Mouse (Mus musculus): Measurements from ENCODE around the gene Smarcb1. TPM values are rescaled to one million over a fixed set of nuclear protein-coding genes. Genes with fewer than 3 reads are reported as not detected.
A peak's percentile ranks its signal among the peaks of the same experiment; 100 is the strongest.

Smarcb1 gene
- total RNA-seq, 1 experiment, result 84.4 TPM

DNA sequence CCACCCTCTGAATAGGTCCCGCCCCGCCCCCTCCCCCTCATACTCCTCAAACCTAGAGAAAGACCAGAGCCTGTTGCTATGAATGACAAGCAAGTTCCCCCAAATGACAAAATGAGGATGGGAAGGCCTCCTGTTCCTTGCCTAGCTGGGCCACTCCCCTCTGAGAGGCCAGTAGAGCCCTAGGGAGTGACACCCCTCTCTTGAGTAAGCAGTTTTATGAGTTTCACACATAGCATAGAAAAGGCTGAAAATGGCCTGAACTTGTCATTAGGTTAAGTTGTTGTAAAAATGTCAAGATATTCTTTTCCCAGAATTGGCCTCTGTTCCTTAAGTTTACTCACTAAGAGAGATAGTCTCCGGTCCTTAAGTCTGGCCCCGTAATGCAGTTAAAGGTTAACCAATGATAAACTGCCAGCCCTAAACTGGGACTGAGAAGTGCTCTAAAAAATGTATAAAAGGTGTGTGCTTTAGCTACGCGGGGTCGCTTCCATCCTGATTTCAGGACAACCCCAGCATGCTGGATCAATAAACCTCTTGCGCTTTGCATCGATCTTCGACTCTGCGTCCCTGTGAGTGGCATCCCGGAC lies 68.8 kb downstream of the Smarcb1 start:
- H3K9ac ChIP-seq (ENCODE audit: insufficient read depth, low read depth, low read length, poor library complexity, severe bottlenecking), result no peak overlapping the region
- no peak overlapping the region for H3K27ac ChIP-seq (ENCODE audit: insufficient read depth, low read depth, low read length, poor library complexity, severe bottlenecking)
- TF ChIP-seq CHD2 (IDR thresholded peaks at IDR 0.05; ENCODE audit: low read depth, low read length) (no peak), MAFK (IDR thresholded peaks at IDR 0.05; ENCODE audit: insufficient read depth, low read depth, low read length) (no peak), ZC3H11A (IDR thresholded peaks at IDR 0.05; ENCODE audit: borderline replicate concordance, low read depth, low read length) (no peak), HCFC1 (IDR thresholded peaks at IDR 0.05; ENCODE audit: borderline replicate concordance, insufficient read depth, low read length) (no peak), ZNF384 (IDR thresholded peaks at IDR 0.05; ENCODE audit: low read depth, low read length) (no peak)
- peaks cover 5 to 47% of the 10 kb centered on the region in 2 experiments for H3K4me1 ChIP-seq (ENCODE audit: control insufficient read depth in 2 of 2, insufficient read depth in 2 of 2, low read length in 2 of 2, poor library complexity in 1 of 2)
- peaks cover 12% of the 10 kb centered on the region for H3K36me3 ChIP-seq (ENCODE audit: control insufficient read depth, insufficient read depth, low read length, poor library complexity, severe bottlenecking)
- H3K4me3 ChIP-seq (ENCODE audit: insufficient read depth in 1 of 2, low read depth in 1 of 2, low read length in 2 of 2, poor library complexity in 1 of 2, severe bottlenecking in 1 of 2), result no peak overlapping the region
- H3K9me3 ChIP-seq (ENCODE audit: control insufficient read depth, insufficient read depth, low read depth, low read length), result no peaks in the 10 kb centered on the region
- in situ Hi-C loops (cut with MboI; ENCODE audit: low sequenced_read_pairs in 2 of 2, unreplicated experiment in 2 of 2), result no loop called here
- no peak for DNase-seq (ENCODE audit: low read depth, low spot score)

DNA sequence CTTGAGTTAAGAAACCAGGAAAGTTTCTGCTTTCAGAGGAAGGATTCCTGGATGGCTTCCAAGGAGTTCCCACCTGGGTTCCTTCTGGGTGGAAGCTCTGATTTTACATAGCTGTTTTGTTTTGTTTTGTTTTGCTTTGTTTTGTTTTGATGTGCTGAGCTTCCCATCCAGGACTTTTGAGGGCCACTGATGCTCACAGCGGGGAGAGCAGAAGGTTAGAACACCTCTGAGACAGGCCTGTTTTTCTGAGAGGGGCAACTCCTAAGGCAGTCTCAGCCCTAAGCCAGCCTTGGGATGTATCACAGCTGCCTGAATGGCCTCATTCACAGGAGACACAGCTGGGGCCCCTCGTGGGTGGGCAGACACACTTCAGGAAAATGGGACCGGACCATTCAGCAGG lies 69.7 kb downstream of the Smarcb1 start:
- in situ Hi-C loops (cut with MboI; ENCODE audit: low sequenced_read_pairs in 2 of 2, unreplicated experiment in 2 of 2), result no loop called here
- Histone ChIP-seq H3K27ac (ENCODE audit: insufficient read depth, low read depth, low read length, poor library complexity, severe bottlenecking) (peak overlapping the region; percentile 79), H3K4me3 (ENCODE audit: insufficient read depth in 1 of 2, low read depth in 1 of 2, low read length in 2 of 2, poor library complexity in 1 of 2, severe bottlenecking in 1 of 2) (no peak overlapping the region), H3K9ac (ENCODE audit: insufficient read depth, low read depth, low read length, poor library complexity, severe bottlenecking) (no peak overlapping the region; the same call in 1 of the 2 replicates), H3K36me3 (ENCODE audit: control insufficient read depth, insufficient read depth, low read length, poor library complexity, severe bottlenecking) (peaks cover 3% of the 10 kb centered on the region), H3K4me1 (ENCODE audit: control insufficient read depth in 2 of 2, insufficient read depth in 2 of 2, low read length in 2 of 2, poor library complexity in 1 of 2) (peaks cover 5 to 43% of the 10 kb centered on the region in 2 experiments), H3K9me3 (ENCODE audit: control insufficient read depth, insufficient read depth, low read depth, low read length) (no peaks in the 10 kb centered on the region)
- TF ChIP-seq HCFC1 (IDR thresholded peaks at IDR 0.05; ENCODE audit: borderline replicate concordance, insufficient read depth, low read length), result no peak
- TF ChIP-seq ZC3H11A (IDR thresholded peaks at IDR 0.05; ENCODE audit: borderline replicate concordance, low read depth, low read length), result no peak
- no peak for TF ChIP-seq MAFK (IDR thresholded peaks at IDR 0.05; ENCODE audit: insufficient read depth, low read depth, low read length)
- TF ChIP-seq ZNF384 (IDR thresholded peaks at IDR 0.05; ENCODE audit: low read depth, low read length), result no peak
- no peak for TF ChIP-seq CHD2 (IDR thresholded peaks at IDR 0.05; ENCODE audit: low read depth, low read length)
- no peak for DNase-seq (ENCODE audit: low read depth, low spot score)

DNA sequence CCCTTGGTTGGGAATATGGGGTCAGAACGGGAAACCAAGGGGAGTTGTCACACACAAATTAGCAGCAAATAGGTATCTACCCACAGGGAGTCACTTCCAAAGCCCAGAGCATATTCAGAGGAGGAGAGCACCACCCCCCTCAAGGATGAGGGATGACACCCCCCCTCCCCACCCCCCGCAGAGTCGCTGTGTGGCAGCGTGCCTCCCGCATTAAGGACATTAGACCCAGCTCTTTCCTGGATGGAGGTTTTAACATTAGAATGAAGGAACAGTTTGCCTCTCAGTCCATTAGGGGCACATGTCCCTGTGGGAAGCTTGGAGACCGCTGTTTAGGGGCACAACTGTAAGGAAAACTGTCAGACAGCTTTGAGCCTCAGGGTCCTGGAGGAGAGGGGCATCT lies 70.3 kb downstream of the Smarcb1 start:
- Histone ChIP-seq H3K36me3 (ENCODE audit: control insufficient read depth, insufficient read depth, low read length, poor library complexity, severe bottlenecking) (no peaks in the 10 kb centered on the region), H3K9ac (ENCODE audit: insufficient read depth, low read depth, low read length, poor library complexity, severe bottlenecking) (no peak overlapping the region), H3K4me1 (ENCODE audit: control insufficient read depth in 2 of 2, insufficient read depth in 2 of 2, low read length in 2 of 2, poor library complexity in 1 of 2) (peaks cover 5 to 42% of the 10 kb centered on the region in 2 experiments), H3K4me3 (ENCODE audit: insufficient read depth in 1 of 2, low read depth in 1 of 2, low read length in 2 of 2, poor library complexity in 1 of 2, severe bottlenecking in 1 of 2) (no peak overlapping the region), H3K27ac (ENCODE audit: insufficient read depth, low read depth, low read length, poor library complexity, severe bottlenecking) (peak overlapping the region; percentile 44), H3K9me3 (ENCODE audit: control insufficient read depth, insufficient read depth, low read depth, low read length) (no peaks in the 10 kb centered on the region)
- TF ChIP-seq ZNF384 (IDR thresholded peaks at IDR 0.05; ENCODE audit: low read depth, low read length), result no peak
- TF ChIP-seq MAFK (IDR thresholded peaks at IDR 0.05; ENCODE audit: insufficient read depth, low read depth, low read length), result no peak
- no peak for TF ChIP-seq HCFC1 (IDR thresholded peaks at IDR 0.05; ENCODE audit: borderline replicate concordance, insufficient read depth, low read length)
- no peak for TF ChIP-seq CHD2 (IDR thresholded peaks at IDR 0.05; ENCODE audit: low read depth, low read length)
- no peak for TF ChIP-seq ZC3H11A (IDR thresholded peaks at IDR 0.05; ENCODE audit: borderline replicate concordance, low read depth, low read length)
- in situ Hi-C loops (cut with MboI; ENCODE audit: low sequenced_read_pairs in 2 of 2, unreplicated experiment in 2 of 2), result no loop called here
- DNase-seq (ENCODE audit: low read depth, low spot score), result no peak

DNA sequence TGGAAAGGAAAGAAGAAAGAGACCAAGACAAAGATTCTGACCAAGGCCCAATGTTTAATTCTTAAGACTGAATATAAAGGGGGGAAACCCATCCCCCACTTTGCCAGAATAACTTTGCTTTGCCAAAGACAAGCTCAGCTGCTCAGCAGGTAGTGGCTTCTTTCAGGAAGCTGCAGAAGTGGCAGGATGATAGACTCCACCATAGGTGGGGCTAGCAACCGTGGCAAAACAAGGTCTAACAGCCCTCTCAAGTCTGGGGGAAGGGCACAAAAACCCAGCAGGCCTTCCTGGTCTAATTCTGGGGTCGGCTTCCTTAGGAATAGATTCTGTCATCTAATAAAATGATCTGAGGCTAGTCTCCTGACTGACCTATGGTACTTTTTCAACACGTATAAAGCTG lies 73.0 kb downstream of the Smarcb1 start:
- Histone ChIP-seq H3K27ac (ENCODE audit: insufficient read depth, low read depth, low read length, poor library complexity, severe bottlenecking) (peak overlapping the region; percentile 8; the same call in 1 of the 2 replicates), H3K36me3 (ENCODE audit: control insufficient read depth, insufficient read depth, low read length, poor library complexity, severe bottlenecking) (no peaks in the 10 kb centered on the region), H3K9ac (ENCODE audit: insufficient read depth, low read depth, low read length, poor library complexity, severe bottlenecking) (no peak overlapping the region), H3K4me1 (ENCODE audit: control insufficient read depth in 2 of 2, insufficient read depth in 2 of 2, low read length in 2 of 2, poor library complexity in 1 of 2) (peaks cover 5 to 44% of the 10 kb centered on the region in 2 experiments), H3K4me3 (ENCODE audit: insufficient read depth in 1 of 2, low read depth in 1 of 2, low read length in 2 of 2, poor library complexity in 1 of 2, severe bottlenecking in 1 of 2) (no peak overlapping the region), H3K9me3 (ENCODE audit: control insufficient read depth, insufficient read depth, low read depth, low read length) (no peaks in the 10 kb centered on the region)
- in situ Hi-C loops (cut with MboI; ENCODE audit: low sequenced_read_pairs in 2 of 2, unreplicated experiment in 2 of 2), result no loop called here
- TF ChIP-seq MAFK (IDR thresholded peaks at IDR 0.05; ENCODE audit: insufficient read depth, low read depth, low read length) (no peak), ZNF384 (IDR thresholded peaks at IDR 0.05; ENCODE audit: low read depth, low read length) (no peak), ZC3H11A (IDR thresholded peaks at IDR 0.05; ENCODE audit: borderline replicate concordance, low read depth, low read length) (no peak), CHD2 (IDR thresholded peaks at IDR 0.05; ENCODE audit: low read depth, low read length) (no peak), HCFC1 (IDR thresholded peaks at IDR 0.05; ENCODE audit: borderline replicate concordance, insufficient read depth, low read length) (no peak)
- DNase-seq (ENCODE audit: low read depth, low spot score), result no peak

Other genes starting within 250 kb of the Smarcb1 start
- 59.0 and 73.4 TPM in 2 replicates for gene Cabin1, start 157.3 kb downstream of the Smarcb1 start, total RNA-seq (2012; rRNA removed)
- 79.3 and 84.4 TPM in 2 replicates for gene Ddt, start 148.2 kb downstream of the Smarcb1 start, total RNA-seq (2012; rRNA removed)
- not detected in 2 replicates for gene Gm20441, start 140.7 kb downstream of the Smarcb1 start, total RNA-seq (2012; rRNA removed)
- 3.4 and 4.4 TPM in 2 replicates for gene Gstt3, start 140.2 kb downstream of the Smarcb1 start, total RNA-seq (2012; rRNA removed)
- 5.8 and 10.7 TPM in 2 replicates for gene Gstt1, start 123.0 kb downstream of the Smarcb1 start, total RNA-seq (2012; rRNA removed)
- gene Gstt4, start 99.1 kb downstream of the Smarcb1 start, total RNA-seq (2012; rRNA removed), result not detected in 2 replicates
- gene Gstt2, start 84.2 kb downstream of the Smarcb1 start, total RNA-seq (2012; rRNA removed), result 17.8 and 35.8 TPM in 2 replicates
- 1,434 and 2,185 TPM in 2 replicates for gene Mif, start 61.4 kb downstream of the Smarcb1 start, total RNA-seq (2012; rRNA removed)
- 19.9 and 28.1 TPM in 2 replicates for gene Derl3, start 28.2 kb downstream of the Smarcb1 start, total RNA-seq (2012; rRNA removed)
- 435 and 871 TPM in 2 replicates for gene Chchd10, start 11.5 kb upstream of the Smarcb1 start, total RNA-seq (2012; rRNA removed)
- 52.4 and 137 TPM in 2 replicates for gene Mmp11, start 14.9 kb upstream of the Smarcb1 start, total RNA-seq (2012; rRNA removed)
- gene Gm867, start 19.1 kb upstream of the Smarcb1 start, total RNA-seq (2012; rRNA removed), result 1.1 and 2.9 TPM in 2 replicates
- gene Vpreb3, start 21.4 kb upstream of the Smarcb1 start, total RNA-seq (2012; rRNA removed), result 0.98 and 1.5 TPM in 2 replicates
- gene Gm5134, start 32.9 kb upstream of the Smarcb1 start, total RNA-seq (2012; rRNA removed), result 4.2 and 6.4 TPM in 2 replicates
- gene Zfp280b, start 111.0 kb upstream of the Smarcb1 start, total RNA-seq (2012; rRNA removed), result 22.1 and 31.6 TPM in 2 replicates
- gene Slc5a4b, start 189.3 kb upstream of the Smarcb1 start, total RNA-seq (2012; rRNA removed), result 7.1 and 11.0 TPM in 2 replicates
- gene Slc5a4a, start 225.8 kb upstream of the Smarcb1 start, total RNA-seq (2012; rRNA removed), result 0.18 TPM in 1 of 2 replicates, not detected in the other

Measured in ES-E14 (cell line).